Mouse (Mus musculus): Measurements from ENCODE around the gene She.

- TF ChIP-seq TAL1 (IDR thresholded peaks at IDR 0.05; ENCODE audit: low read length) = no peak
- TF ChIP-seq GATA1 (IDR thresholded peaks at IDR 0.05; ENCODE audit: low read length) = no peak
Observed at GRCm38 (mm10) chr3:89899511-89899908, 68.3 kb downstream of the She start.

All from erythroblast, embryonic 14.5 days (primary cell).